Mouse (Mus musculus) embryonic fibroblast, embryonic 13.5 days (primary cell): ENCODE measurements around the gene 3110070M22Rik. TPM values are rescaled to one million over a fixed set of nuclear protein-coding genes. Genes with fewer than 3 reads are reported as not detected.

Experiments
- H3K27ac ChIP-seq: 2 replicates; pipeline ENCODE4 v1.5.1; 2012; ENCODE audit warnings: low read length, control low read depth, inconsistent platforms; ENCODE audit not compliant: insufficient read depth
- H3K4me1 ChIP-seq: 2 replicates; pipeline ENCODE4 v1.6.1; 2011; ENCODE audit warnings: low read length; ENCODE audit not compliant: control insufficient read depth, insufficient read depth
- H3K4me3 ChIP-seq: 2 replicates; pipeline ENCODE4 v1.5.1; 2011; ENCODE audit warnings: mild to moderate bottlenecking, control low read depth, low read length; ENCODE audit not compliant: insufficient read depth
- CTCF ChIP-seq: IDR thresholded peaks from 2 replicates; pipeline ENCODE4 v1.5.1; 2011; ENCODE audit warnings: mild to moderate bottlenecking, control low read depth, low read length, moderate library complexity, borderline replicate concordance; ENCODE audit not compliant: insufficient read depth
- POLR2A ChIP-seq: IDR thresholded peaks from 2 replicates; pipeline ENCODE4 v1.6.1; 2011; ENCODE audit warnings: low read depth, mild to moderate bottlenecking, control low read depth, low read length, moderate library complexity
- polyA plus RNA-seq: library from polyadenylated mRNA; stranded (reverse); fragments of >200 nt; gene quantifications from 2 replicates; pipeline ENCODE4 v1.2.4, GENCODE M21; 2011; ENCODE audit warnings: low read depth; ENCODE audit not compliant: missing spikeins, insufficient read length

3110070M22Rik gene
- polyA plus RNA-seq, 1 experiment = 0.61 TPM

DNA sequence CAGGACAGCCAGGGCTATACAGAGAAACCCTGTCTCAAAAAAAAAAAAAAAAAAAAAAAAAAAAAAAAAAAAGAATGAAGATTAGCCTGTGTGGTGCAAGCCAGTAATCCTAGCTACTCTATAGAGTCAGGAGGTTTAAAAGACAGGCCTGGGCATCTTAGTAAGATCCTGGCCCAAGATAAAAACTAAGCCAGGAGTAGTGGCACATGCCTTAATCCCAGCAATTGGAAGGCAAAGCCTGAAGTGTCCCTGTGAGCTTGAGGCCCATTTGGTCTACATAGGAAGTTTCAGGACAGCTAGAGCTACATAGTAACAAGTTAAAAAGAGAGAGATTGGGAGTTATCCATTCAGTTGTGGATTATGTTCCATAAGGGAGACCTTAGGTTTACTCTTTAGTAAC, 33.1 kb downstream of the 3110070M22Rik start:
- H3K27ac ChIP-seq = no peak overlapping the region
- no peak for TF ChIP-seq POLR2A
- no peak for TF ChIP-seq CTCF
- H3K4me1 ChIP-seq = no peaks in the 10 kb centered on the region
- H3K4me3 ChIP-seq = no peak overlapping the region

DNA sequence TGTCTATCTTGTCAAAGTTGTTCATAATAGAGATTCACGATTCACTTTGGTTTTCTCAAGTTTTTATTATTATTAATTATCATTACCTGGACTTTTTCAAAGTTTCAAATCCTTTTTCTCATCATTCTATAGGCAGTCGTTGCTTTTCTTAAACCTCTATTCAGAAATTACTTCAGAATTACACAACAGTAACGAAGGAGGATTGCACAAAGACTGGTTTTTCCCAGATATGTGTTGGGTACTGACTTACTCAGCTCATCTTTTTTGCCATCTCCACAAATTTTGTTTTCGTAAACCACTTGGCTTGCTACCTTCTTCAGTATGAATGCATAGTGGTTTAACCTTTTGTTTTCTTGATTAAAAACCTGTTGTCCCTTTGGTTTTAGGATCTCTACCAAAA, 34.6 kb downstream of the 3110070M22Rik start:
- TF ChIP-seq POLR2A (no peak), CTCF (no peak)
- Histone ChIP-seq H3K4me1 (no peaks in the 10 kb centered on the region), H3K4me3 (no peak overlapping the region), H3K27ac (no peak overlapping the region)

DNA sequence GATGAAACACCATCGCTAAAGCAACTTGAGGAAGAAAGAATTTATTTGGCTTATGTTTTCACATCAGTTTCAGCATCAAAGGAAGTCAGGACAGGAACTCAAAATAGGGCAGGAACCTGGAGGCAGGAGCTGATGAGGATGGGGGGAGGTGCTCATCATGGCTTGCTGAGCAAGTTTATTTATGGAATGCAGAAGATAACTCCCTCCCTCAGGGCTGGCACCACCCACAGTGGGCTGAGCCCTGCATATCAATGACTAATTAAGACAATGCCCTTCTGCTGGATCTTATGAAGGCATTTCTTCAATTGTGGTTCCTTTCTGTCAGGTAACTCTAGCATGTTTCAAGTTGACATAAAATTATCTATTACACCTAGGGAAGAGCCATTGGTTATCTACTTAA, 45.9 kb downstream of the 3110070M22Rik start:
- TF ChIP-seq CTCF (no peak), POLR2A (no peak)
- Histone ChIP-seq H3K4me1 (no peaks in the 10 kb centered on the region), H3K27ac (no peak overlapping the region), H3K4me3 (no peak overlapping the region)

Other genes with a start within 250 kb of the 3110070M22Rik start
- 147 and 149 TPM in 2 replicates for gene Paip1, start 59.8 kb downstream of the 3110070M22Rik start, polyA plus RNA-seq
- gene 4833420G17Rik, start 25.6 kb downstream of the 3110070M22Rik start, polyA plus RNA-seq = 42.8 and 47.0 TPM in 2 replicates
- gene Tmem267, start 344 bp downstream of the 3110070M22Rik start, polyA plus RNA-seq = 28.0 and 31.7 TPM in 2 replicates
- 1.7 and 1.9 TPM in 2 replicates for gene Ccl28, start 135.4 kb upstream of the 3110070M22Rik start, polyA plus RNA-seq
- 166 and 168 TPM in 2 replicates for gene Hmgcs1, start 202.0 kb upstream of the 3110070M22Rik start, polyA plus RNA-seq